Mouse (Mus musculus): ENCODE data around the gene Mboat1. TPM values are rescaled to one million over a fixed set of nuclear protein-coding genes. Genes with fewer than 3 reads are reported as not detected.

The Mboat1 gene
- polyA plus RNA-seq, 2 experiments: 0.65 to 1.2 TPM

GRCm38 (mm10) chr13:30115792-30116191, 20.5 kb upstream of the Mboat1 start:
- Histone ChIP-seq H3K4me2 (ENCODE audit: low read depth) (no peak overlapping the region), H3K9me3 (ENCODE audit: control insufficient read depth, low read length) (no peaks in the 10 kb centered on the region), H3K27ac (no peak overlapping the region), H3K9ac (replicated peaks) (no peak overlapping the region), H3K4me1 (replicated peaks; ENCODE audit: control insufficient read depth in 2 of 2, insufficient read depth in 2 of 2, low read length in 1 of 2) (no peaks in the 10 kb centered on the region), H3K36me3 (replicated peaks; ENCODE audit: control insufficient read depth, insufficient read depth, low read depth) (no peaks in the 10 kb centered on the region), H3K4me3 (ENCODE audit: insufficient read depth in 1 of 2, low read depth in 2 of 2, low read length in 2 of 2) (no peak overlapping the region), H3K27me3 (ENCODE audit: control insufficient read depth, insufficient read depth, low read length) (no peaks in the 10 kb centered on the region)
- DNase-seq (ENCODE audit: low read depth in 3 of 3, low spot score in 3 of 3) (no peak), ATAC-seq (ENCODE audit: insufficient read depth) (no peak)
- TF ChIP-seq CTCF (IDR thresholded peaks at IDR 0.05; ENCODE audit: low read depth) (no peak), EP300 (IDR thresholded peaks at IDR 0.05; ENCODE audit: low read depth) (no peak)
- 62% methylated on average over 5 of the region's 5 CpGs for WGBS (ENCODE audit: insufficient replicate concordance)

GRCm38 (mm10) chr13:30136923-30137629, 787 bp downstream of the Mboat1 start:
- no peaks in the 10 kb centered on the region for H3K36me3 ChIP-seq (replicated peaks; ENCODE audit: control insufficient read depth, insufficient read depth, low read depth)
- TF ChIP-seq CTCF (IDR thresholded peaks at IDR 0.05; ENCODE audit: low read depth) (no peak), EP300 (IDR thresholded peaks at IDR 0.05; ENCODE audit: low read depth) (no peak)
- peak overlapping the region; percentile 76 for H3K4me2 ChIP-seq (ENCODE audit: low read depth)
- H3K27ac ChIP-seq: no peak overlapping the region
- 0 out of 2 replicates have a peak overlapping the region, but pooled peaks have one; percentile 35 for H3K9ac ChIP-seq (replicated peaks)
- no peaks in the 10 kb centered on the region for H3K4me1 ChIP-seq (replicated peaks; ENCODE audit: control insufficient read depth in 2 of 2, insufficient read depth in 2 of 2, low read length in 1 of 2)
- no peak for DNase-seq (ENCODE audit: low read depth in 3 of 3, low spot score in 3 of 3)
- no peaks in the 10 kb centered on the region for H3K9me3 ChIP-seq (ENCODE audit: control insufficient read depth, low read length)
- H3K27me3 ChIP-seq (ENCODE audit: control insufficient read depth, insufficient read depth, low read length): peaks cover 6% of the 10 kb centered on the region
- peak overlapping the region in 1 of 2 experiments; percentile 48; a peak in 2 of 4 replicates for H3K4me3 ChIP-seq (ENCODE audit: insufficient read depth in 1 of 2, low read depth in 2 of 2, low read length in 2 of 2)
- 29% methylated on average over 13 of the region's 13 CpGs for WGBS (ENCODE audit: insufficient replicate concordance)
- no peak for ATAC-seq (ENCODE audit: insufficient read depth)

GRCm38 (mm10) chr13:30137951-30138350, 1.7 kb downstream of the Mboat1 start:
- WGBS (ENCODE audit: insufficient replicate concordance): 63% methylated on average over 6 of the region's 6 CpGs
- Histone ChIP-seq H3K9me3 (ENCODE audit: control insufficient read depth, low read length) (no peaks in the 10 kb centered on the region), H3K27ac (no peak overlapping the region), H3K4me1 (replicated peaks; ENCODE audit: control insufficient read depth in 2 of 2, insufficient read depth in 2 of 2, low read length in 1 of 2) (no peaks in the 10 kb centered on the region), H3K27me3 (ENCODE audit: control insufficient read depth, insufficient read depth, low read length) (peaks cover 6% of the 10 kb centered on the region), H3K36me3 (replicated peaks; ENCODE audit: control insufficient read depth, insufficient read depth, low read depth) (no peaks in the 10 kb centered on the region), H3K4me2 (ENCODE audit: low read depth) (no peak overlapping the region), H3K9ac (replicated peaks) (no peak overlapping the region), H3K4me3 (ENCODE audit: insufficient read depth in 1 of 2, low read depth in 2 of 2, low read length in 2 of 2) (no peak overlapping the region)
- no peak for TF ChIP-seq CTCF (IDR thresholded peaks at IDR 0.05; ENCODE audit: low read depth)
- TF ChIP-seq EP300 (IDR thresholded peaks at IDR 0.05; ENCODE audit: low read depth): no peak
- DNase-seq (ENCODE audit: low read depth in 3 of 3, low spot score in 3 of 3): no peak
- no peak for ATAC-seq (ENCODE audit: insufficient read depth)

- Histone ChIP-seq H3K4me3 (ENCODE audit: insufficient read depth in 1 of 2, low read depth in 2 of 2, low read length in 2 of 2) (no peak overlapping the region), H3K27ac (no peak overlapping the region), H3K27me3 (ENCODE audit: control insufficient read depth, insufficient read depth, low read length) (peaks cover 6% of the 10 kb centered on the region), H3K9me3 (ENCODE audit: control insufficient read depth, low read length) (no peaks in the 10 kb centered on the region), H3K9ac (replicated peaks) (no peak overlapping the region), H3K4me1 (replicated peaks; ENCODE audit: control insufficient read depth in 2 of 2, insufficient read depth in 2 of 2, low read length in 1 of 2) (no peaks in the 10 kb centered on the region), H3K36me3 (replicated peaks; ENCODE audit: control insufficient read depth, insufficient read depth, low read depth) (no peaks in the 10 kb centered on the region), H3K4me2 (ENCODE audit: low read depth) (no peak overlapping the region)
- 68% methylated on average over 5 of the region's 5 CpGs for WGBS (ENCODE audit: insufficient replicate concordance)
- TF ChIP-seq EP300 (IDR thresholded peaks at IDR 0.05; ENCODE audit: low read depth): no peak
- no peak for TF ChIP-seq CTCF (IDR thresholded peaks at IDR 0.05; ENCODE audit: low read depth)
- no peak for DNase-seq (ENCODE audit: low read depth in 3 of 3, low spot score in 3 of 3)
- ATAC-seq (ENCODE audit: insufficient read depth): no peak
Observed at GRCm38 (mm10) chr13:30140149-30140548, 3.9 kb downstream of the Mboat1 start.

- H3K9ac ChIP-seq (replicated peaks): no peak overlapping the region
- DNase-seq (ENCODE audit: low read depth in 3 of 3, low spot score in 3 of 3) (no peak), ATAC-seq (ENCODE audit: insufficient read depth) (no peak)
- H3K27me3 ChIP-seq (ENCODE audit: control insufficient read depth, insufficient read depth, low read length): peaks cover 6% of the 10 kb centered on the region
- 77% methylated on average over 12 of the region's 12 CpGs for WGBS (ENCODE audit: insufficient replicate concordance)
- H3K4me2 ChIP-seq (ENCODE audit: low read depth): no peak overlapping the region
- H3K36me3 ChIP-seq (replicated peaks; ENCODE audit: control insufficient read depth, insufficient read depth, low read depth): no peaks in the 10 kb centered on the region
- H3K4me3 ChIP-seq (ENCODE audit: insufficient read depth in 1 of 2, low read depth in 2 of 2, low read length in 2 of 2): no peak overlapping the region
- H3K4me1 ChIP-seq (replicated peaks; ENCODE audit: control insufficient read depth in 2 of 2, insufficient read depth in 2 of 2, low read length in 1 of 2): no peaks in the 10 kb centered on the region
- H3K9me3 ChIP-seq (ENCODE audit: control insufficient read depth, low read length): no peaks in the 10 kb centered on the region
- H3K27ac ChIP-seq: no peak overlapping the region
- TF ChIP-seq CTCF (IDR thresholded peaks at IDR 0.05; ENCODE audit: low read depth): no peak
- TF ChIP-seq EP300 (IDR thresholded peaks at IDR 0.05; ENCODE audit: low read depth): no peak
Observed at GRCm38 (mm10) chr13:30140646-30141045, 4.4 kb downstream of the Mboat1 start.
